Mouse (Mus musculus) heart, adult 11 months (tissue): ENCODE measurements around the gene Vmn2r92.
A peak's percentile ranks its signal among the peaks of the same experiment; 100 is the strongest.
"Not testable (repeated sequence)": the region's sequence is repeated elsewhere in the genome, so short reads cannot be mapped to it uniquely, and the experiment has no call there.

ENCODE experiments used
- DNase-seq: peaks from one replicate; pipeline ENCODE4 v3.0.0; 2022

Gene Vmn2r92

DNA sequence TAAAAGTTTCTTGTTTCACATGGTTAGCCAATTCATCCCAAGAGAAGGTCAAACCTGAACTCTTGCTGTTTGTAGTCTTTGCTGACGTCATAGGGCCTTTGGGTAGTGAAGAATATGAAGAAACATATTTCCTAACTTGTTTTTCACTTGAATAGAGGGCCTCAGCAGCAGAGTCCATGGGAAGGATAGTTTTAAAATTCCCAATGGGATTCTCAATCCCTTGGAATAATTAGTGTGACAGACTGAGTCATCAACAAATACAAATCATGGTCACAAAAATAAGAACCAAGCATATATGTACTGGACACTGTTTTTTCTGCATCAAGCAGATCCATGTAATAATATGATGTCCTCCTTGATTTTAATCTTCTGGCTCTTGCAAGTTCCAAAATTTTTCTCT, at the start of gene Vmn2r92:
Vmn2r92 (plus strand) TSS at position 301 of the 400 bp plus-strand sequence.
- DNase-seq = not testable (repeated sequence)

DNA sequence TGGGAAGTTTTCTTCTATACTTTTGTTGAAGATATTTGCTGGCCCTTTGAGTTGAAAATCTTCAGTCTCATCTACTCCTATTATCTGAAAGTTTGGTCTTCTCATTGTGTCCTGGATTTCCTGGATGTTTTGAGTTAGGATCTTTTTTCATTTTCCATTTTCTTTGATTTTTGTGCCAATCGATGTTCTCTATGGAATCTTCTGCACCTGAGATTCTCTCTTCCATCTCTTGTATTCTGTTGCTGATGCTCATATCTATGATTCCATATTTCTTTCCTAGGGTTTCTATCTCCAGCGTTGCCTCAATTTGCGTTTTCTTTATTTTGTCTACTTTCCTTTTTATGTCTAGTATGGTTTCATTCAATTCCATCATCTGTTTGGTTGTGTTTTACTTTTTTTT, 49.4 kb upstream of the Vmn2r92 start:
- not testable (repeated sequence) for DNase-seq

DNA sequence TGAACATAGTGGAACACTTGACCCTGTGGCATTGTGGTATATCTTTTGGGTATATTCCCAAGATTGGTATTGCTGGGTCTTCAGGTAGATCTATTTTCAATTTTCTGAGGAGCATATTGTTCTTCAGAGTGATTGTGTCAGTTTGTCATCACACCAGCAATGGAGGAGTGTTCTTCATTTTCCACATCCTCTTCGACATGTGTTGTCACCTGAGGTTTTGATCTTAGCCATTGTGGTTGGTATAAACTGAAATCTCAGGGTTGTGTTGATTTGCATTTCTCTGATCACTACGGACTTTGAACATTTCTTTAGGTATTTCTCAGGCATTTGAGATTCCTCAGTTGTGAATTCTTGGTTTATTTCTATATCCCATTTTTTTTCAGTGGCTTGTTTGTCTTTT, 9.5 kb downstream of the Vmn2r92 start:
- not testable (repeated sequence) for DNase-seq

DNA sequence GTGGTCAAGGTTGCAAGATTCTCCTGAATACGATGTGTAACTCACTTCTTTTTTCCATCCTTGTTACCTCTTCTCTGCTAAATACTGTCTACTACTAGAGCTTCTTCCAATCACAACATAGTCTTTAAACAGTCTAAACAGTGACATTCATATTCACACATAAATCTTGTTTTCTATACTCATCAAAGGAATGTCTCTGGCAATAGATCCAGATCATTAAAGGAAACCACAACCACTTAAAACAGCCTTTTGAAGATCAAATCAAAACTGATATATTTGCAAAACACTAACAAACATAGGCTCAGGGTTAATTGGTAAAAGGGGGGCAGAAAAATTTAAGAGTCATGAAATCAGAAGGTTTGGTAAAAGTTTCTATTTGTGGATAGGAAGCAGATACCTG, 38.0 kb downstream of the Vmn2r92 start:
- no peak for DNase-seq

DNA sequence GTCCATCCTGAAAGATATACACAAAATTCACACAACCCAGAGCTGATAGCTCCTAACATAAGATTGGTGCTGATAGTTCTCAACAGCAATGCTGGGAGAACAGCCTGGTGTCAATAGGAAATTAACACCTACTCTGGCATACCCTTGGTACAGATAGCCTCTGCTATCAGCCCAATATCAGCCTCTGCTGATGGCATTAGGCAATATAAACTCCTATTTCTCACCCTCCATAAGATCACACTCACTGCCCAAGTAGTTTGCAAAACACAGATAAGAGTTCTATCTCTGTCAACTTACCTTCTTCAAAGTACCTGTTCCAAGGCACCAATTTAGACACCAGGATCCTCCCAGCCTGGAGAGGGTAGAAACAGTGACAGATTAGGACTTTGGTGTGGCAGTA, 69.6 kb downstream of the Vmn2r92 start:
- no peak for DNase-seq

DNA sequence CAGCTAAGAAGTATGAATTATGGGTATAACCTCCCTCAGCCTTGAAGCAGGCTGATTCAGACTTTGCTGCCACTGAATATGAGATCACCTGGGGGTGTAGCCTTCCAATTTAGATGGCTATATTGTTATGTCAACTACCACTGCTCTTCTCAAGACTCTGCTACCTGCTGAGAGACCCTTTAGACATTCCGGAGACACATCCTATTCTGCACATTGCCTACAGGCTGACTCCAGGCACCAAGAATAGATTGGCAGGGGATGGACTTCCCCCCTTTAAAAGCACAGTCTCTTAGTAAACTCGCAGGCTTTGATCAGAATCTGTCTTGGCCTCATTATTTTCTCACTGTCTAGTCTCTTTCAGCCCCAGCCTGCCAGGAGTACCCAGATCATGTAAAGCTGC, 80.3 kb downstream of the Vmn2r92 start:
- DNase-seq = no peak

DNA sequence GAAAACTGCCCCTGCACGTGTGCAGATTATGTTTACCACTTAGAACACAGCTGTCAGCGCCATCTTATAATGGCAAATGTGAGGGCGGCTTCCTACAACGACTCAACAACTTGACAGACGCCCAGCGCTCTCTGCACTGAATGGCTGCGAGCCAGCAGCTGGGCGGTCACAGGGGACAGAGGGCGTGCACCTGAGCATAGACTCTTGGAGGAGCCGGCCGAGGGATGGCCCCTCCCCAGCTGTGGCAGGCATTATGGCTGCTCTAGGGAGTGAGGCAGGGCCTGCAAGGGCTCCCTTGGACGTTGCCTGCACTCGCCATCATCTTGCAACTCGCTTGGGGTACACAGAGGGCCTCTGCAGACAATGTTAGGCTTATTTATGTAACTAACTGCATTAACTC, 85.2 kb downstream of the Vmn2r92 start:
- DNase-seq = peak; percentile 55
